Mouse (Mus musculus) liver, embryonic 11.5 days (tissue): ENCODE results near the gene Ccdc194. TPM values are rescaled to one million over a fixed set of nuclear protein-coding genes. Genes with fewer than 3 reads are reported as not detected.
"Not testable (repeated sequence)": the region's sequence is repeated elsewhere in the genome, so short reads cannot be mapped to it uniquely, and the experiment has no call there.

Source experiments
- ATAC-seq: fragments of 200-750 bp; cut with Nextera tagmentation; replicated peaks from 2 replicates; pipeline ENCODE4 v1.8.0; 2017; ENCODE audit warnings: moderate number of reproducible peaks, mild to moderate bottlenecking, moderate TSS enrichment, moderate library complexity; ENCODE audit not compliant: low FRiP score
- DNase-seq: peaks from one replicate; pipeline ENCODE4 v3.0.0-alpha.2; 2017; ENCODE audit warnings: low spot score
- H3K27ac ChIP-seq: fragments of 300-500 bp; sonication (generic); 2 replicates; pipeline ENCODE4 v1.5.1; 2014; ENCODE audit warnings: mild to moderate bottlenecking, low read depth, low read length, control low read depth
- H3K27me3 ChIP-seq: fragments of 300-500 bp; sonication (generic); replicated peaks from 2 replicates; pipeline ENCODE4 v1.6.1; 2014; ENCODE audit warnings: low read length, mixed read lengths; ENCODE audit not compliant: control insufficient read depth, insufficient read depth
- H3K36me3 ChIP-seq: fragments of 300-500 bp; sonication (generic); 2 replicates; pipeline ENCODE4 v1.6.1; 2014; ENCODE audit warnings: mild to moderate bottlenecking, low read length, moderate library complexity, mixed read lengths; ENCODE audit not compliant: control insufficient read depth, insufficient read depth
- H3K4me1 ChIP-seq: fragments of 300-500 bp; sonication (generic); replicated peaks from 2 replicates; pipeline ENCODE4 v1.6.1; 2014; ENCODE audit warnings: low read length, mixed read lengths; ENCODE audit not compliant: control insufficient read depth, insufficient read depth
- H3K4me2 ChIP-seq: fragments of 300-500 bp; sonication (generic); 2 replicates; pipeline ENCODE4 v1.6.1; 2014; ENCODE audit warnings: mild to moderate bottlenecking, control low read depth, moderate library complexity
- H3K4me3 ChIP-seq: fragments of 300-500 bp; sonication (generic); 2 replicates; pipeline ENCODE4 v1.5.1; 2014; ENCODE audit warnings: low read depth, low read length, control low read depth
- H3K9ac ChIP-seq: fragments of 300-500 bp; sonication (generic); 2 replicates; pipeline ENCODE4 v1.6.1; 2014; ENCODE audit warnings: low read depth, low read length, control low read depth
- H3K9me3 ChIP-seq: fragments of 300-500 bp; sonication (generic); 2 replicates; pipeline ENCODE4 v1.6.1; 2016; ENCODE audit warnings: low read length, inconsistent platforms, mixed read lengths; ENCODE audit not compliant: control insufficient read depth
- WGBS: fragments of 180-500 bp; shearing (Covaris S2); extraction: QIAGEN DNeasy Blood & Tissue Kit; methylation state at CpG from one replicate; pipeline ENCODE4 v1.1.7; 2014; 5-methylcytosine and 5-hydroxymethylcytosine counted together
- polyA plus RNA-seq: library from polyadenylated mRNA; unstranded; fragments of >200 nt; fragmentation: Nextera tagmentation; extraction: Ambion mirVana; gene quantifications from 2 replicates; pipeline ENCODE4 v1.2.1, GENCODE M21; 2014

Ccdc194 gene
- polyA plus RNA-seq, 1 experiment from 2014 or later = 0.44 TPM

DNA sequence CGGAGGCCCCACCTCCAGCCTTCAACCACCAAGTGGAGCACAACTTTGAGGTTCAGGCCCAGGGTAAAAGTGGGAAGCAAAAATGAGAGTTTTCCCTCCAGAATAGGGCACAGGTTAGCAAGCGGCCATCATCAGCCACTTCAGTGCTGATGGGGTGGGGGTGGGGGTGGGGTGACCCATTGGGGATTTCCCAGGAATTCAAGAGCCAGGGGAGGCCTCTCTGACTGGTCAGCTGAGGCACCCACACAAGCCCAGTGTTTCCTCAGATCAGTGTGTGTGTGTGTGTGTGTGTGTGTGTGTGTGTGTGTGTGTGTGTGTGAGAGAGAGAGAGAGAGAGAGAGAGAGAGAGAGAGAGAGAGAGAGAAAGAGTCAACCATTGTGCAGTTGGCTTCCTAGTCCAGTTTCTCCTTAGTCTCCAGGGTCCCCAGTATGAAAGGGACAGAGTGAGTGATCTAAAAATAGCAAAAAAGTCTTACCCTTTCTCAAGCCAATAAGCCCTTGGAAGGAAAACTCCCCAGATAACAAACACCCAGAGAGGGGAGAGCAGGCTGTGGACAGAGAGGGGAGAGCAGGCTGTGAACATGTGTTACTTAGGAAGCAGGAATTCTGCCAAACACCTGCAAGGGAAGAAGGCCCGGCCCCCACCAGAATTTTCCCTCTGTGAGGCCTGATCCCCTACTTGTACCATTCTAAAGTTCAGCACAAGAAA is 1.8 kb upstream of the Ccdc194 start:
- no peak overlapping the region for H3K4me3 ChIP-seq
- H3K36me3 ChIP-seq = no peaks in the 10 kb centered on the region
- H3K9me3 ChIP-seq = no peaks in the 10 kb centered on the region
- no peak overlapping the region; the same call in 1 of the 2 replicates for H3K27ac ChIP-seq
- ATAC-seq (no peak), DNase-seq (no peak)
- H3K9ac ChIP-seq = no peak overlapping the region
- H3K27me3 ChIP-seq = peaks cover 26% of the 10 kb centered on the region
- peaks cover 14% of the 10 kb centered on the region for H3K4me1 ChIP-seq
- no peak overlapping the region for H3K4me2 ChIP-seq
- 41% methylated on average over 3 of the region's 3 CpGs for WGBS

DNA sequence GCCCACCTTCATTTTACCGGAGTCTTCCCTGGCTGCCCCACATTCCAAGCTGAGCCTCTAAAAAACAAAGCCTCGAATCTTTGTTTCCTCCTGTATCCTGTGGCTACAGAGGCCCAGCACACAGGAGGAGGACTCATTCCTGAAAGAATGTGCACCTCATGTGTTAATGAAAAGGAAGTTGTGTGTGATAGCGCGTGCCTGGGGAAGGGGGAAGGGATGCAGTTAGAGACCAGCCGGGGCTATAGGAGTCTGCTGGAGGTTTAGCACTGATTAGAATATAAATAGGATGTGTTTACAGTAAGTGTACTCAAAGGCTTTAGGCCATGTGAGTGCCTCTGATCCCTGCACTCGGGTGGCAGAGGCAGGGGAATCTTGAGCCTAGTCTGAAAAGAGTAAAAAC is 761 bp upstream of the Ccdc194 start:
- Histone ChIP-seq H3K4me3 (no peak overlapping the region), H3K36me3 (no peaks in the 10 kb centered on the region), H3K27ac (no peak overlapping the region), H3K4me2 (no peak overlapping the region), H3K4me1 (peaks cover 14% of the 10 kb centered on the region), H3K27me3 (peaks cover 26% of the 10 kb centered on the region), H3K9ac (no peak overlapping the region), H3K9me3 (no peaks in the 10 kb centered on the region)
- no peak for ATAC-seq
- no peak for DNase-seq
- 9% methylated on average over 6 of the region's 6 CpGs for WGBS

DNA sequence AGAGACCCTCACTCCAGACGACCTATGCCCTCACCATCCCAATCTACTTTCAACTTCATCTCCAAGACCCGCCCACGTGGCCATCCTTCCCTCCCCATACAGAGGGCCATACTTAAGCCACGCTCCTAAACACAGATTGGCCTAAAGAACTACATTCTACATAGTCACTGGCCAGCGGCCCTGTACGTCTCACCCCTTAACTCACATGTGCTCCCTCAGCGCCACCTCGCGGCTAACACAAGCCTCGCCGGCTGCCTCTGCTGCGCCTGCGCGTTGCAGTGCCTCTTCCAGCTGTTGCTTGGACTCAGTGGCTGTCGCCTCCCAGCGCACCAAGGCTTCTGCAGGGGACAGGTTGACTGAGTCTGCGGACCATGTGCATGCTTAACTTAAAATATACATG is 3.9 kb downstream of the Ccdc194 start:
- H3K27me3 ChIP-seq = peaks cover 22% of the 10 kb centered on the region
- DNase-seq (peak; percentile 89), ATAC-seq (peak; percentile 85)
- no peaks in the 10 kb centered on the region for H3K9me3 ChIP-seq
- no peaks in the 10 kb centered on the region for H3K36me3 ChIP-seq
- no peak overlapping the region for H3K9ac ChIP-seq
- WGBS = 2% methylated on average over 17 of the region's 17 CpGs
- H3K4me3 ChIP-seq = no peak overlapping the region
- peaks cover 14% of the 10 kb centered on the region for H3K4me1 ChIP-seq
- no peak overlapping the region for H3K27ac ChIP-seq
- H3K4me2 ChIP-seq = peak overlapping the region; percentile 11; the same call in 1 of the 2 replicates

DNA sequence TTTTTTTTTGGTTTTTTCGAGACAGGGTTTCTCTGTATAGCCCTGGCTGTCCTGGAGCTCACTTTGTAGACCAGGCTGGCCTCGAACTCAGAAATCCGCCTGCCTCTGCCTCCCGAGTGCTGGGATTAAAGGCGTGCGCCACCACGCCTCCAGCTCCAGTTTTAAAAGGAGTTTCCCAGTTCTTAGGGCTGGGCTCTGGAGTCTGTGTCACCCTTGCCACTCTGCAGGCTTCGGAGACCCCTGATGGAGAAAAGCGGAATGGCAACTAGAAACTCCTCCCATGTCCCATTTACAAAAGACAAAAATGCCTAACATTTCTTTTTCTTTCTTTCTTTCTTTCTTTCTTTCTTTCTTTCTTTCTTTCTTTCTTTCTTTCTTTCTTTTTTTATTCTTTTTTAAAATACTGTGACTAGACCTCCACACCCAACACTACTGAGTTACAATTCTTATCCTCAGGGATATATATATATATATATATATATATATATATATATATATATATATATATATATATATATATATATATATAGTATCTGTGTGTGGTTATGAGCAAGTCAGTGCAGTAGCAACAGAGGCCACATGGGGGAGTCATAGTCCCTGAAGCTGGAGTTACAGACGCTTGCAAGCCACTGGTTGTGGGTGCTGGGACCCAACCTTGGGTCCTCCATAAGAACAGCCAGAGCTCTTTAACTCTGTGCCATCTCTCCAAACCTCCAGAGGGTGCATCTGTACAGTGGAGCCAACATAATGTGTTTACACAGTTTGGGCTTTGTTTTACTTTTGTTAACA is 6.3 kb downstream of the Ccdc194 start:
- DNase-seq = not testable (repeated sequence)
- 35% methylated on average over 9 of the region's 10 CpGs for WGBS

DNA sequence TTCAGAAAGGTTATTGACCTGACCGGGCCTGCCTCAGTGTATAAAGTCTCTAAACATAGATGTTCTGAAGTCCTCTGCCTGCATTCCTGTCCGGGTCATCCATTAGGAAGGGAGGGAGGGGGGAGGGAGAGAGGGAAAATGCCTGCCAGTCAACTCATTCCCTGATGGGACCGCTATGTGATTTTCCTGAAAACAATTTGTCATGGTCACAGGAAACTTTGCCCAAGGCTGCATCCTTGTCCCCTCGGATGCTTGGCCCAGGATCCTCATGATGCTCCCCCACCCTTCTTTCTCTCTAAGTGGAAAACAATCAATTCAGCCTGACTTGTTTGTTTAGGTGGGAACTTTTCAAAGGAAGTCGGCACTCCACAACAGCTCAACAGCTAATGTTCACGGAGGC is 8.7 kb downstream of the Ccdc194 start:
- no peak for DNase-seq
- Histone ChIP-seq H3K9ac (no peak overlapping the region), H3K27ac (no peak overlapping the region), H3K4me1 (peaks cover 14% of the 10 kb centered on the region), H3K4me2 (no peak overlapping the region), H3K4me3 (no peak overlapping the region), H3K36me3 (no peaks in the 10 kb centered on the region), H3K27me3 (no peaks in the 10 kb centered on the region), H3K9me3 (no peaks in the 10 kb centered on the region)
- 29% methylated on average over 6 of the region's 6 CpGs for WGBS
- ATAC-seq = no peak

More for the DNA sequence above, 6.3 kb downstream of the Ccdc194 start:
- not testable (repeated sequence) for H3K27me3 ChIP-seq, H3K9me3 ChIP-seq, H3K36me3 ChIP-seq, H3K4me3 ChIP-seq, H3K4me1 ChIP-seq, H3K27ac ChIP-seq, H3K4me2 ChIP-seq, ATAC-seq, H3K9ac ChIP-seq

DNA sequence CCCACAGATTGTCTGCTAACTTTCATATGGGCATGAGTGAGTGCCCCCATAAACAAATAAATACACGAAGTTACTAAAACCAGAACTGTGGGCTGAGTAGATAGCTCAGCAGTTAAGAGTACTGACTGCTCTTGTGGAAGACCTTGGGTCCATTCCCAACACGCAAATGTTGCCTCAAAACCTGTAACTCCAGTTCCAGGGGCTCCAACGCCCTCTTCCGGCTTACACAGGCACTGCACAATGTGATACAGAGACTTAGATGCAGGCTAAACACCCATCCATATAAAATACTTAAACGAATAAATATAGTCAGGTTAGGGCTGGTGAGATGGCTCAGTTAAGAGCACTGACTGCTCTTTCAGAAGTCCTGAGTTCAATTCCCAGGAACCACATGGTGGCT is 10.5 kb downstream of the Ccdc194 start:
- DNase-seq (no peak), ATAC-seq (no peak)
- no peak overlapping the region for H3K4me3 ChIP-seq
- H3K4me1 ChIP-seq = peaks cover 22% of the 10 kb centered on the region
- H3K27me3 ChIP-seq = no peaks in the 10 kb centered on the region
- no peaks in the 10 kb centered on the region for H3K9me3 ChIP-seq
- no peak overlapping the region for H3K9ac ChIP-seq
- H3K36me3 ChIP-seq = no peaks in the 10 kb centered on the region
- 76% methylated on average over 5 of the region's 5 CpGs for WGBS
- H3K27ac ChIP-seq = no peak overlapping the region
- no peak overlapping the region for H3K4me2 ChIP-seq

DNA sequence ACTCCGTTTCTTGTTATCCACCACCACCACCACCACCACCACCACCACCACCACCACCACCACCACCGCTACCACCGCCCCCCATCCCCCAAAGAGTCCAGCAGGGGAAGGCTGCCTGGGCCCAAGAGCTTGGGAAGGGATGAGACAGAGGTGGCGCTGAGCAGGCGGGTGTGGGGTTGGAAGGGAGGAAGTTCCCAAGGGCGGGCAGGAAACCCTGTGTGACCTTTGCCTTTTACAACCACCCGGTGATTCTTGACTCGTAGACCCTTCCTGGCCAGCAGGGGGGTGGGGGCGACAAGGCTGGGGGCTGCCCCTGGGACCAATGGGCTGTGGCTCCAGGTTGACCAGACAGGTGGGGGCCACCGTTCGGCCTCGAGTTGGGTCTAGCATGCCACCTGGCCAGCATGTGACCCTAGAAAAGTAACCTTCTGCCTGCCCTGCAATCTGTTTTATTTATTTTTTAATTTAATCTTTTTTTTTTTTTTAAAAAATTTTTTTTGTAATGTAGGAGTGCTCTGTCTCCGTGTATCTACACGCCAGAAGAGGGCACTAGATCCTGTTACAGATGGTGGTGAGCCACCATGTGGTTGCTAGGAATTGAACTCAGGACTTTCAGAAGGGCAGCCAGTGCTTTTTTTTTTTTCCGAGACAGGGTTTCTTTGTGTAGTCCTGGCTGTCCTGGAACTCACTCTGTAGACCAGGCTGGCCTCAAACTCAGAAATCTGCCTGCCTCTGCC is 12.3 kb downstream of the Ccdc194 start:
- ATAC-seq = no peak
- H3K27ac ChIP-seq = no peak overlapping the region
- H3K9me3 ChIP-seq = no peaks in the 10 kb centered on the region
- H3K9ac ChIP-seq = no peak overlapping the region
- 42% methylated on average over 15 of the region's 15 CpGs for WGBS
- DNase-seq = no peak
- H3K4me2 ChIP-seq = no peak overlapping the region
- peaks cover 12% of the 10 kb centered on the region for H3K27me3 ChIP-seq
- no peak overlapping the region for H3K4me3 ChIP-seq
- H3K36me3 ChIP-seq = no peaks in the 10 kb centered on the region
- peaks cover 22% of the 10 kb centered on the region for H3K4me1 ChIP-seq

DNA sequence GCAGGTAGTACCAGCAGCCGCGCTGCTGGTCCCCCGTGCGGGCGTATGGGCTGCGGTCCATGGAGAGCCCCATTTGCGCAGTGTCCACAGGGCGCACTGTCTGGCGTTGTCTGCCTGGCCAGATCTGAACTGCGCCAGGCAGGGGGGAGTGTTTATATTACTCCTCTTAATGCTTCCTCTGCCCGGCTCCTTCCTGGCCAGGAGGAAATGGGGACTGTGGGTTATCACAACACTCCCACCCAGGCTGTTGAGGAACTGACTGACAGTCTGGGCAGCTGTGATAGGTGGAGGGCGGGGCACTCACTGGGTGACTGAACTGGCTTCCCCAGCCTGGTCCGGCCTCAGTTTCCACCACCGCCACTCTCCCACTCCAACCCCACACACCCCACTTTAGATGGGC is 13.9 kb downstream of the Ccdc194 start, which contains the start of gene Plvap:
Gene Plvap, minus strand, starts transcription at position 109 of the 400 bp plus-strand sequence.
- Histone ChIP-seq H3K27me3 (peaks cover 28% of the 10 kb centered on the region), H3K4me1 (peaks cover 20% of the 10 kb centered on the region), H3K4me2 (peak within 1 kb of the TSS; percentile 57), H3K9ac (no peak within 1 kb of the TSS; the same call in 1 of the 2 replicates), H3K36me3 (no peaks in the 10 kb centered on the region), H3K9me3 (no peaks in the 10 kb centered on the region), H3K4me3 (peak within 1 kb of the TSS; percentile 36), H3K27ac (peak within 1 kb of the TSS; percentile 2)
- ATAC-seq (peak; percentile 89), DNase-seq (no peak)
- WGBS = 10% methylated on average over 14 of the region's 14 CpGs
